Mouse (Mus musculus): ENCODE results near the gene Samd10.

DNA sequence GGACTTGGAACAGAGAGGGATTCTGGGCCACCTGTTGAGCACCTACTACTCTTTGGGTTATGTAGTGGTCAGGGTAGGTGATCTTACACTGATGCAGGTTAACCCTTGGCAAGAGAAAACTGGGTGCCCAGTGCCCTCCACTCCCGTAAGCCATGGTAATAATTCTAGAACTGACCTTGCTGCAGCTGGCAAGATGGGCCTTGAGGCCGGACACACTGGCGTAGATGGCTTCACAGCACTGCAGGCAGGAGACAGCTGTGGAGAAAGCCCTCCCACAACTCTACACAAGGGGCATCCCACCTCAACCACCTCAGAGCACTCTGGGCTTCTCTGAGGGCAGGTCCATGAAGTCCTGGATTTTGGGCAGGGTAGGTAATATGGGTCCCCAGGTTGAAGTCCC lies 12.9 kb downstream of the Samd10 start:
- no peak for TF ChIP-seq CTCF (IDR thresholded peaks at IDR 0.05; ENCODE audit: low read depth)
- no peak for TF ChIP-seq EP300 (IDR thresholded peaks at IDR 0.05; ENCODE audit: low read depth)
